Mouse (Mus musculus): ENCODE data around the gene Rbp7. TPM values are rescaled to one million over a fixed set of nuclear protein-coding genes. Genes with fewer than 3 reads are reported as not detected.
"Not testable (repeated sequence)": the region's sequence is repeated elsewhere in the genome, so short reads cannot be mapped to it uniquely, and the experiment has no call there.

Gene Rbp7
- polyA plus RNA-seq, 1 experiment = 0.84 TPM

- H3K27ac ChIP-seq (ENCODE audit: insufficient read depth, low read length) = no peak overlapping the region
- no peaks in the 10 kb centered on the region for H3K4me1 ChIP-seq (ENCODE audit: control insufficient read depth, insufficient read depth, low read length)
- no peak overlapping the region for H3K4me3 ChIP-seq (ENCODE audit: insufficient read depth, low read length)
- TF ChIP-seq CTCF (IDR thresholded peaks at IDR 0.05; ENCODE audit: extremely low read depth, insufficient read depth, low read length) (no peak), POLR2A (IDR thresholded peaks at IDR 0.05; ENCODE audit: extremely low read depth, insufficient read depth, low read length) (no peak)
Observed at GRCm38 (mm10) chr4:149459425-149459824, 4.6 kb upstream of the Rbp7 start.

GRCm38 (mm10) chr4:149458526-149458925 is 3.7 kb upstream of the Rbp7 start:
- no peak overlapping the region for H3K4me3 ChIP-seq (ENCODE audit: insufficient read depth, low read length)
- TF ChIP-seq CTCF (IDR thresholded peaks at IDR 0.05; ENCODE audit: extremely low read depth, insufficient read depth, low read length) (no peak), POLR2A (IDR thresholded peaks at IDR 0.05; ENCODE audit: extremely low read depth, insufficient read depth, low read length) (no peak)
- H3K27ac ChIP-seq (ENCODE audit: insufficient read depth, low read length) = no peak overlapping the region
- no peaks in the 10 kb centered on the region for H3K4me1 ChIP-seq (ENCODE audit: control insufficient read depth, insufficient read depth, low read length)

- H3K4me3 ChIP-seq (ENCODE audit: insufficient read depth, low read length) = no peak overlapping the region
- H3K4me1 ChIP-seq (ENCODE audit: control insufficient read depth, insufficient read depth, low read length) = no peaks in the 10 kb centered on the region
- H3K27ac ChIP-seq (ENCODE audit: insufficient read depth, low read length) = no peak overlapping the region
- TF ChIP-seq POLR2A (IDR thresholded peaks at IDR 0.05; ENCODE audit: extremely low read depth, insufficient read depth, low read length) = no peak
- no peak for TF ChIP-seq CTCF (IDR thresholded peaks at IDR 0.05; ENCODE audit: extremely low read depth, insufficient read depth, low read length)
Observed at GRCm38 (mm10) chr4:149457831-149458430, 3.2 kb upstream of the Rbp7 start.

DNA sequence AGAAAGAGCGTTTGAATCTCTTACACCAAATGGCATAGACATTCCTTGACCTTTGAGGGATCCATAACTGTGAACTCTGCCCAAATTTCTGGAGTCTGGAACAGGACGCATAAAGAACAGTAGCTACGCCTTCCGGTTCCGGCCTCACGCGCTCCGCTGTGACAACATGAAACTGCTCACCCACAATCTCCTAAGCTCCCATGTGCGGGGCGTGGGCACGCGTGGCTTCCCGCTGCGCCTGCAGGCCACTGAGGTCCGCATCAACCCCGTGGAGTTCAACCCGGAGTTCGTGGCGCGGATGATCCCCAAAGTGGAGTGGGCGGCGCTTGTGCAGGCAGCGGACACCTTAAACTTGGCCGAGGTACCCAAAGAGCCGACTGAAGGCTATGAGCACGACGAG is 2.4 kb upstream of the Rbp7 start:
- H3K27ac ChIP-seq (ENCODE audit: insufficient read depth, low read length); H3K4me3 ChIP-seq (ENCODE audit: insufficient read depth, low read length); H3K4me1 ChIP-seq (ENCODE audit: control insufficient read depth, insufficient read depth, low read length): not testable (repeated sequence)

DNA sequence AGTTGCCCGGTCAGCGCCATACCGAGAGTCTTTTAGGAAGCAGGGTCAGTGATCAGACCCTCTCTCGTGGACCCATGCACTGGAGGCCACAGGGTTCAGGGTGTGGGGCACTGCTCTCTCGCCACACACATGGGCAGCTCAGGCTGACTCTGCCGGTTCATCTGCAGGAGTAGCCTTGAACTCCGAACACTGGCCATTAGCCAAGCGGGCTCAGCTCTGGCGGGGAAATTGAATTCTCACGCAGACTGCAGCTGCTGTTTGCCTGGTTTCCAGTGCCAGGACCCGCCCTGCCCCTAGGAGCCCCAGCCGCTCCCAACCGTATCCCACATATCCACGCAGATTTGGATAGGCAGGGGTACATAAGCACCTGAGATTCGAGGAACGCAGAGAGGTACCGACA is 515 bp downstream of the Rbp7 start:
- no peak overlapping the region for H3K4me3 ChIP-seq (ENCODE audit: insufficient read depth, low read length)
- no peaks in the 10 kb centered on the region for H3K4me1 ChIP-seq (ENCODE audit: control insufficient read depth, insufficient read depth, low read length)
- no peak for TF ChIP-seq POLR2A (IDR thresholded peaks at IDR 0.05; ENCODE audit: extremely low read depth, insufficient read depth, low read length)
- TF ChIP-seq CTCF (IDR thresholded peaks at IDR 0.05; ENCODE audit: extremely low read depth, insufficient read depth, low read length) = no peak
- no peak overlapping the region for H3K27ac ChIP-seq (ENCODE audit: insufficient read depth, low read length)

GRCm38 (mm10) chr4:149453656-149454055 is 1.1 kb downstream of the Rbp7 start:
- Histone ChIP-seq H3K4me3 (ENCODE audit: insufficient read depth, low read length) (no peak overlapping the region), H3K4me1 (ENCODE audit: control insufficient read depth, insufficient read depth, low read length) (no peaks in the 10 kb centered on the region), H3K27ac (ENCODE audit: insufficient read depth, low read length) (no peak overlapping the region)
- TF ChIP-seq CTCF (IDR thresholded peaks at IDR 0.05; ENCODE audit: extremely low read depth, insufficient read depth, low read length) = peak; percentile 38
- TF ChIP-seq POLR2A (IDR thresholded peaks at IDR 0.05; ENCODE audit: extremely low read depth, insufficient read depth, low read length) = no peak

DNA sequence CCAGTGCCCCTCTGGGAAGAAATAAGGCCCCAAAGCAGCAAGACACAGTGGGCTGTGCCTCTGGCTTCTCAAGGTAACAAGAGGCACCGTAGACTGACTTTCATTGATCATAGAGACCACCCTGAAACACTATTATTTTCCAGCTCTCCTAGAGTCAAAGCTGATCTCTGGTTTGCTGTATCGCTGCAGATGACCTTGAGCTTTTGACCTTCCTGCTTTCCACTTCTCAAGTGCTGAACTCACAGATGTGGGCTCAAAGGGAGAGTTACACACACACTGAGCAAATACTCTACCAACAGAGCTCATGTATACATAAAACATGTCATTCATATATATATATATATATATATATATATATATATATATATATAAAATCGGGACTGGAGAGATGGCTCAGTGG is 4.1 kb downstream of the Rbp7 start:
- TF ChIP-seq POLR2A (IDR thresholded peaks at IDR 0.05; ENCODE audit: extremely low read depth, insufficient read depth, low read length) (no peak), CTCF (IDR thresholded peaks at IDR 0.05; ENCODE audit: extremely low read depth, insufficient read depth, low read length) (no peak)
- H3K4me3 ChIP-seq (ENCODE audit: insufficient read depth, low read length) = no peak overlapping the region
- H3K4me1 ChIP-seq (ENCODE audit: control insufficient read depth, insufficient read depth, low read length) = peaks cover 3% of the 10 kb centered on the region
- no peak overlapping the region for H3K27ac ChIP-seq (ENCODE audit: insufficient read depth, low read length)

DNA sequence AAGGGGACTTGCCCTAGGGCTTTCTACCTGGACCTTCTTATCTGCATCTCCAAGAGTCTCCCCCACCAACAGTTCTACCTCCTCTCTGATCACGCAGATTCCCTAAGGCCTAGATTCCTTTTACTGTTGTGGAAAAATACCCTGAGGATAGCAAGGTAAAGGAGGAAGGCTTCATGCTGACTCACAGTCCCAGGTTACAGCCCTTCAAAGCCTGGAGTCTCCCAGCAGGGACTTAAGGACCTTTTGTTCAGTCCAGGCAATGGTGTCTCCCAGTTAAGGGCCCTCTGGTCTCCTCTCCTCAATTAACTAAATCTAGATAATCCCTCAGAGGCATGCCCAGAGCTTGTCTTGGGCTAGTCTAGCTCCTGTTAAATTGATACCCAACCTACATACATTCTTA is 8.5 kb downstream of the Rbp7 start:
- no peak for TF ChIP-seq CTCF (IDR thresholded peaks at IDR 0.05; ENCODE audit: extremely low read depth, insufficient read depth, low read length)
- Histone ChIP-seq H3K4me3 (ENCODE audit: insufficient read depth, low read length) (no peak overlapping the region), H3K4me1 (ENCODE audit: control insufficient read depth, insufficient read depth, low read length) (peaks cover 3% of the 10 kb centered on the region), H3K27ac (ENCODE audit: insufficient read depth, low read length) (no peak overlapping the region)

DNA sequence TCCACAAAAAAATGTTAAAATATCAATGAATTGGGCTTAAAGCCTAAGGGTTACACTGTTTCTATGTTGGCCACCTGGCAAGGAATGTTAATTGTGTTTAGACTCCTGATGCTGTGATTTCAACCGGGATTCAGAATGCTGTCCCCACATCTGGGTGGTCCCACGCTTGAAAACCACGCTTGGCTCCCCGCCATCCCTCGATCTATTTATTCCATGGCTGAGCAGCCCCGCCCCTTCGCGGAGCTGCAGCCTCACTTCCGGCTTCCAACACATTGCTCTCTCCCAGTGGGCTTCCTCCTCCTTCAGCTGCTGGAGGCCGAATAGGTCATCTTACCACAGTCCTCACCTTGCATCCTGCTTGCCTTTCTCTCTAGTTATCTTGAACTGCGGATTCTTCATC is 8.9 kb downstream of the Rbp7 start:
- Histone ChIP-seq H3K4me1 (ENCODE audit: control insufficient read depth, insufficient read depth, low read length) (peaks cover 3% of the 10 kb centered on the region), H3K27ac (ENCODE audit: insufficient read depth, low read length) (no peak overlapping the region; the same call in 1 of the 2 replicates), H3K4me3 (ENCODE audit: insufficient read depth, low read length) (no peak overlapping the region)
- TF ChIP-seq CTCF (IDR thresholded peaks at IDR 0.05; ENCODE audit: extremely low read depth, insufficient read depth, low read length) (no peak), POLR2A (IDR thresholded peaks at IDR 0.05; ENCODE audit: extremely low read depth, insufficient read depth, low read length) (no peak)

DNA sequence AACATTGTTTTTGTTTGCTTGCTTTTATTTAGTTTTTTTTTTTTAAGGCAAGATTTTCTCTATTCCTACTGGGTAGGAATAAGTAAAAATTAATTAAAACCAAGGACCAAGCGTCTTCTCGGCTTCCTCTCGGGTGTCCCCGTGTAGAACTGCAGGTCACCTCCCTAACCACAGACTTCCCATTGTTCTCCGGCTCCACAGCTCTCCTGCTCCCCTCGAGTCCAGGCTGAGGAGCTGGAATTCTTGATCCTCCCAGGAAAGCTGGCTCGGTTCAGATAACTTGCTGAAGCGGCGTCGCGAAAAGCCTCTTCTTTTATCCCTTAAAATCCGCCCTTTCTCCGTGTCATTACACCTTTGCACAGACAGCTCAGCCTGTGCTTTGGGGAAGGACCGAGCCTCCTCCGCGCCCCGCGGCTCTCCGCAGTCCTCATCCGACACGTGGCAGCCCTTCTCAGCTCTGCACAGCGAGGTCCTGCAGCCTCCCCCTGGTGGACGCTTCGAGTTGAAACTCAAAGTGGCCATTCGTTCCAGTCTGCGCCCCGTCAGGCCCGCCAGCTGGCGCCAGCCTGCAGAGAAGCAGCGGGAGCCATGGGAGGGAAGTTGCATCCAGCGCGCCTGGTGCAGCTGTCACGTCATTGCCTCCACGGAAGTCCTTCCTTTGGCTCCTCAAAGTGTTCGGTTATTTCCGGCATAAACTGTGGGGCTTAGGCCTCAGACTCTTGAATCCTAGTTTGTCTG is 9.6 kb downstream of the Rbp7 start:
- H3K27ac ChIP-seq (ENCODE audit: insufficient read depth, low read length) = no peak overlapping the region
- TF ChIP-seq POLR2A (IDR thresholded peaks at IDR 0.05; ENCODE audit: extremely low read depth, insufficient read depth, low read length) = peak; percentile 49; the same call in 1 of the 2 replicates
- TF ChIP-seq CTCF (IDR thresholded peaks at IDR 0.05; ENCODE audit: extremely low read depth, insufficient read depth, low read length) = peak; percentile 68
- H3K4me1 ChIP-seq (ENCODE audit: control insufficient read depth, insufficient read depth, low read length) = peaks cover 3% of the 10 kb centered on the region
- H3K4me3 ChIP-seq (ENCODE audit: insufficient read depth, low read length) = peak overlapping the region; percentile 16

Data from cortical plate, adult 2 months (tissue).